Mouse (Mus musculus) kidney, postnatal 36 days (tissue): ENCODE measurements at regions not wholly inside any gene's neighbourhood (a gene's known extent, or its start where the extent isn't known, plus 50 kb on each side); places are given as distances from the start of the nearest gene placed in this dataset.
A peak's percentile ranks its signal among the peaks of the same experiment; 100 is the strongest.

Experiments used
- DNase-seq, 2 experiments: peaks; one replicate each; pipeline ENCODE4 v3.0.0; 2021 to 2022; ENCODE audit warnings: mixed read lengths in 2 of 2

- DNase-seq = peak; percentile 35 to 58
Measured at GRCm38 (mm10) chr12:30647511-30647910, 63.3 kb downstream of the Tmem18 start.

- DNase-seq = no peak
Measured at GRCm38 (mm10) chr12:30651506-30651905, 67.3 kb downstream of the Tmem18 start.

GRCm38 (mm10) chr12:30654347-30655075 is 70.3 kb downstream of the Tmem18 start:
- no peak for DNase-seq

- DNase-seq = no peak
Measured at GRCm38 (mm10) chr12:30655076-30655421, 70.8 kb downstream of the Tmem18 start.

- DNase-seq = no peak
Measured at GRCm38 (mm10) chr12:30678826-30679225, 94.6 kb downstream of the Tmem18 start.

GRCm38 (mm10) chr12:30690038-30690437 is 105.8 kb downstream of the Tmem18 start:
- DNase-seq = peak in 1 of 2 experiments; percentile 19

- no peak for DNase-seq
Measured at GRCm38 (mm10) chr12:30693540-30693939, 109.3 kb downstream of the Tmem18 start.

- no peak for DNase-seq
Measured at GRCm38 (mm10) chr12:30698256-30698655, 114.0 kb downstream of the Tmem18 start.

- no peak for DNase-seq
Measured at GRCm38 (mm10) chr12:30703691-30704090, 119.5 kb downstream of the Tmem18 start.

- no peak for DNase-seq
Measured at GRCm38 (mm10) chr12:30707271-30707670, 123.0 kb downstream of the Tmem18 start.

- peak in 1 of 2 experiments; percentile 2 for DNase-seq
Measured at GRCm38 (mm10) chr12:30708635-30709181, 124.5 kb downstream of the Tmem18 start.

- DNase-seq = no peak
Measured at GRCm38 (mm10) chr12:30710554-30710953, 126.3 kb downstream of the Tmem18 start.

GRCm38 (mm10) chr12:30726747-30727146 is 142.5 kb downstream of the Tmem18 start:
- no peak for DNase-seq

GRCm38 (mm10) chr12:30729437-30729836 is 145.2 kb downstream of the Tmem18 start:
- no peak for DNase-seq

- DNase-seq = no peak
Measured at GRCm38 (mm10) chr12:30767621-30768020, 116.5 kb upstream of the Alkal2 start.

GRCm38 (mm10) chr12:30793371-30793770 is 90.8 kb upstream of the Alkal2 start:
- no peak for DNase-seq

- DNase-seq = no peak
Measured at GRCm38 (mm10) chr12:30816096-30816495, 68.0 kb upstream of the Alkal2 start.

GRCm38 (mm10) chr12:30831383-30831782 is 52.7 kb upstream of the Alkal2 start:
- DNase-seq = no peak
